Comparison of ENCODE assay signal across 9 mouse cellular contexts in the genomic region with DNA sequence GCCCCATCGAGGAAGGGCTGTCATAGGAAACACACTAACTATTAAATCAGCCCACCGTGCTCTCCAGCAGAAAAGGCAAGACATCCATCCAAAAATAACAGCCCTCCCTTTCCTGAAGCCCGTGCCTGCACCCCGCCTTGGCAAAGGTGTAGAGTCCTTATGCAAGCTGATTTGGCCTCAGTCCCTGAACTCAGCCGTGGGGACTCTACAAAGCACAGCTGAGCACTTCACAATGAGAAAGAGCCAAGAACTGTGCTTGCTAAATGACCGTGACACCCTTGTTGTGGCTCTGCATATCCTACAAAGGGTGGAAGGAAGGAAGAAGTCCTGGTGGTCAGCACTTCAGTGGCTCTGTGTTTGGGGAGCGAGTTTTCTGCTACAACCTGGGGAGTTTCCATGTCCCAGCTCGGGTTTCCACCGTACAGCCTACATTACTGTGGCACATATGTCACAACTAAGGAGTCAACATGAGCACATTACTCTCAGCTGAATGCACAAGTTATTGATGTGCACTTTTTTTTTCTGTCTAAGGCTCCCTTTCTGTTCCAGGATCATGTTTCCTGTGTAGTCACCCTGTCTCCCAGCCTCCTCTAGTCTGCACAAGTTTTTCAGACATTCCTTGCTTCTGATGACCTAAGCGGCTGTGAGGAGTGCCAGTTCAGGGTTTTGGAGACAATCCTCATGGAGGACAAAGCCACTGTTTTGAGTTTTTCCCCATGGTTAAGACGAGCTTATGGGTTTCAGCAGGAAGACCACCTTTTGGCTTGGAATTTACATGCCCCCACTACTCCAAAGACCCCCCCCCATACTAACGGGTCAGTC.
DNase-seq lines count a peak whose midpoint lies in the region; ATAC-seq lines count a peak whose summit lies in the region.
"Had no signal": no experiment of that assay in that cellular context is flagged by ENCODE, and none has a peak within 500 bp of the region (broad histone marks: within the 10 kb centered on the region; RNA-seq: fewer than 3 reads in every experiment).

No protein-coding gene starts in this region.

- H3K4me3 ChIP-seq in embryonic facial prominence, embryonic 13.5 days, result no peak overlapping the region
- no peak overlapping the region for H3K4me3 ChIP-seq in midbrain, embryonic 12.5 days
- H3K4me3 ChIP-seq: left cerebral cortex, adult 2 months had no signal

- no peak overlapping the region for H3K9ac ChIP-seq in embryonic facial prominence, embryonic 13.5 days
- H3K9ac ChIP-seq in midbrain, embryonic 12.5 days (replicated peaks), result no peak overlapping the region

- DNase-seq in urinary bladder, postnatal 25 days (ENCODE audit: low spot score), result peak; percentile 53
- no peak for DNase-seq in urinary bladder, adult 2 months (ENCODE audit: low spot score)
- peak; percentile 93 for DNase-seq in heart, adult 9 months (ENCODE audit: low spot score in 2 of 2)
- peak; percentile 82 for DNase-seq in kidney, adult 9 months
- no peak for DNase-seq in B cell, adult 2 months
- DNase-seq in spleen, postnatal 10 days (ENCODE audit: low spot score in 2 of 2), result no peak

- peaks cover 21% of the 10 kb centered on the region for H3K36me3 ChIP-seq in embryonic facial prominence, embryonic 13.5 days
- no peaks in the 10 kb centered on the region for H3K36me3 ChIP-seq in midbrain, embryonic 12.5 days

- peaks cover 77% of the 10 kb centered on the region for H3K4me1 ChIP-seq in embryonic facial prominence, embryonic 13.5 days
- H3K4me1 ChIP-seq in midbrain, embryonic 12.5 days, result peaks cover 86% of the 10 kb centered on the region

- ATAC-seq in embryonic facial prominence, embryonic 13.5 days (ENCODE audit: insufficient number of reproducible peaks, insufficient read depth, low FRiP score, low TSS enrichment, low read depth), result peak; percentile 66
- no peak for ATAC-seq in midbrain, embryonic 12.5 days (ENCODE audit: low FRiP score, low read depth)

- peak overlapping the region; percentile 68 for H3K27ac ChIP-seq in embryonic facial prominence, embryonic 13.5 days
- peak overlapping the region; percentile 55 for H3K27ac ChIP-seq in midbrain, embryonic 12.5 days (replicated peaks)

- WGBS in embryonic facial prominence, embryonic 13.5 days, result 27% methylated on average over 12 of the region's 12 CpGs
- WGBS in midbrain, embryonic 12.5 days, result 48% methylated on average over 12 of the region's 12 CpGs

- H3K27me3 ChIP-seq in embryonic facial prominence, embryonic 13.5 days, result no peaks in the 10 kb centered on the region
- no peaks in the 10 kb centered on the region for H3K27me3 ChIP-seq in midbrain, embryonic 12.5 days

- no peak overlapping the region for H3K4me2 ChIP-seq in embryonic facial prominence, embryonic 13.5 days
- no peak overlapping the region; the same call in 1 of the 2 replicates for H3K4me2 ChIP-seq in midbrain, embryonic 12.5 days (replicated peaks)

- H3K9me3 ChIP-seq in embryonic facial prominence, embryonic 13.5 days, result no peaks in the 10 kb centered on the region
- H3K9me3 ChIP-seq in midbrain, embryonic 12.5 days, result no peaks in the 10 kb centered on the region

Comparison
In these comparisons a context has a peak if more than half of its experiments do, and no peak if none do; other contexts are left out.
1. DNase-seq: peak in urinary bladder, postnatal 25 days (single experiment), heart, adult 9 months (2 of 2) and kidney, adult 9 months (single experiment); none in urinary bladder, adult 2 months (single experiment), B cell, adult 2 months (0 of 2) and spleen, postnatal 10 days (0 of 2).